Mouse (Mus musculus) lung, embryonic 14.5 days (tissue): ENCODE results near the gene Tnfaip8l2. TPM values are rescaled to one million over a fixed set of nuclear protein-coding genes. Genes with fewer than 3 reads are reported as not detected.
A peak's percentile ranks its signal among the peaks of the same experiment; 100 is the strongest.

ENCODE experiments used
- ATAC-seq: fragments of 200-750 bp; cut with Nextera tagmentation; 2 replicates; pipeline ENCODE4 v1.8.0; 2017; ENCODE audit warnings: mild to moderate bottlenecking, moderate TSS enrichment, moderate library complexity; ENCODE audit not compliant: insufficient read depth
- DNase-seq: peaks from one replicate; pipeline ENCODE4 v3.0.0-alpha.2; 2015
- H3K27ac ChIP-seq: fragments of 300-500 bp; sonication (generic); 2 replicates; pipeline ENCODE4 v1.5.1; 2014; ENCODE audit warnings: low read depth, mild to moderate bottlenecking, moderate library complexity
- H3K27me3 ChIP-seq: fragments of 300-500 bp; sonication (generic); 2 replicates; pipeline ENCODE4 v1.6.1; 2014; ENCODE audit warnings: low read length, control low read depth; ENCODE audit not compliant: insufficient read depth
- H3K36me3 ChIP-seq: fragments of 300-500 bp; sonication (generic); 2 replicates; pipeline ENCODE4 v1.6.1; 2014; ENCODE audit warnings: control low read depth; ENCODE audit not compliant: insufficient read depth
- H3K4me1 ChIP-seq: fragments of 300-500 bp; sonication (generic); 2 replicates; pipeline ENCODE4 v1.6.1; 2014; ENCODE audit warnings: antibody characterized with exemption, control low read depth; ENCODE audit not compliant: insufficient read depth
- H3K4me2 ChIP-seq: fragments of 300-500 bp; sonication (generic); 2 replicates; pipeline ENCODE4 v1.6.1; 2014; ENCODE audit warnings: mild to moderate bottlenecking
- H3K4me3 ChIP-seq: fragments of 300-500 bp; sonication (generic); 2 replicates; pipeline ENCODE4 v1.5.1; 2014; ENCODE audit warnings: low read depth, low read length
- H3K9ac ChIP-seq: fragments of 300-500 bp; sonication (generic); 2 replicates; pipeline ENCODE4 v1.6.1; 2014
- H3K9me3 ChIP-seq: fragments of 300-500 bp; sonication (generic); 2 replicates; pipeline ENCODE4 v1.6.1; 2016; ENCODE audit warnings: low read depth, low read length, control low read depth
- CTCF ChIP-seq: IDR thresholded peaks from 2 replicates; pipeline ENCODE4 v1.5.1; 2016; ENCODE audit warnings: antibody characterized with exemption, low read depth
- WGBS: fragments of 180-500 bp; shearing (Covaris S2); extraction: QIAGEN DNeasy Blood & Tissue Kit; methylation state at CpG from one replicate; pipeline ENCODE4 v1.1.7; 2014; 5-methylcytosine and 5-hydroxymethylcytosine counted together
- polyA plus RNA-seq: library from polyadenylated mRNA; unstranded; fragments of >200 nt; fragmentation: Nextera tagmentation; extraction: Ambion mirVana; gene quantifications from 2 replicates; pipeline ENCODE4 v1.2.1, GENCODE M21; 2014

Tnfaip8l2 gene
- polyA plus RNA-seq, 1 experiment from 2014 or later = 3.2 TPM

DNA sequence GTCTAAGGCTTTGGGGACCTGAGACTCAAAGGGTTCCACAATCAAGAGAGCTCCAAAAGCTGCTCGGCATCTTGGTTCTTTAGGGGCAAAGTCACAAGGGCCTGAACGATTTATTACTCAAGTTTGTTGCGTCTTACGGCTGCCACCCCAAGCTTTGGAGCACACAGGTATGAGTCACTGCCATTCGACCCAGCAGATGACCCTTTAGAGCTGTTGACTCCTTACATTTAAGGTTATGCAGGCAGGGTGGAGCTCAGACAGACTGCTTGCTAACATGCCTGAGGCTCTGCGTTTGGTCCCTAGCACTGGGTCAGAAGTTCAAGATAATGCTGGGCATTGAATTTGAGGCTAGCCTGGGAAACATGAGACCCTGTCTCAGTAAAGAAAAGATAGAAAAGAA lies 35.4 kb upstream of the Tnfaip8l2 start:
- 63% methylated on average over 6 of the region's 6 CpGs for WGBS
- ATAC-seq = no peak
- H3K36me3 ChIP-seq = peaks cover 4% of the 10 kb centered on the region; the same call in 1 of the 2 replicates

DNA sequence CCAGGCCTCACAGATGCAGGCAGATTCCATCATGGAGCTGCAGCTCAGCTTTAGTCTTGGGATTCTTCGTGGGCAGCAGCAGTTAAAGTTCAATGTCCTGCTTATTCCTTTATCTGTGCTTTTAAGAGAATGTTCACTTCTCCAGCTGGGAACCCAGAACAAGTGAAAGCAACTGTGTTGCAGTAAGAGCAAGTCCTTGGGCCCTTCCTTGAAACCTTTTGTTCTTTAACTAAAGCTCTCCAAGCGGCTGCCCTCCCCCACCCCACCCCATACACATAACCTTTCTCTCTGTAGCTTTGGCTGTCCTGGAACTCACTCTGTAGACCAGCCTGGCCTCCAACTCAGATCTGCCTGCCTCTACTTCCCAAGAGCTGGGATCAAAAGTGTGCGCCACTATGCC lies 34.3 kb upstream of the Tnfaip8l2 start:
- Histone ChIP-seq H3K4me3 (no peak overlapping the region), H3K4me2 (no peak overlapping the region), H3K27me3 (peaks cover 26% of the 10 kb centered on the region), H3K9ac (no peak overlapping the region), H3K36me3 (peaks cover 14% of the 10 kb centered on the region; the same call in 1 of the 2 replicates), H3K27ac (no peak overlapping the region), H3K4me1 (peaks cover 7% of the 10 kb centered on the region; the same call in 1 of the 2 replicates), H3K9me3 (no peaks in the 10 kb centered on the region)
- ATAC-seq = no peak
- 70% methylated on average over 3 of the region's 3 CpGs for WGBS
- DNase-seq = no peak
- no peak for TF ChIP-seq CTCF

More for the DNA sequence above, 35.4 kb upstream of the Tnfaip8l2 start:
- H3K4me1 ChIP-seq = peaks cover 7% of the 10 kb centered on the region; the same call in 1 of the 2 replicates
- no peak overlapping the region for H3K4me3 ChIP-seq
- H3K27me3 ChIP-seq = peaks cover 16% of the 10 kb centered on the region
- no peak for TF ChIP-seq CTCF
- H3K27ac ChIP-seq = no peak overlapping the region
- H3K9me3 ChIP-seq = no peaks in the 10 kb centered on the region
- no peak for DNase-seq
- no peak overlapping the region for H3K9ac ChIP-seq
- H3K4me2 ChIP-seq = no peak overlapping the region

DNA sequence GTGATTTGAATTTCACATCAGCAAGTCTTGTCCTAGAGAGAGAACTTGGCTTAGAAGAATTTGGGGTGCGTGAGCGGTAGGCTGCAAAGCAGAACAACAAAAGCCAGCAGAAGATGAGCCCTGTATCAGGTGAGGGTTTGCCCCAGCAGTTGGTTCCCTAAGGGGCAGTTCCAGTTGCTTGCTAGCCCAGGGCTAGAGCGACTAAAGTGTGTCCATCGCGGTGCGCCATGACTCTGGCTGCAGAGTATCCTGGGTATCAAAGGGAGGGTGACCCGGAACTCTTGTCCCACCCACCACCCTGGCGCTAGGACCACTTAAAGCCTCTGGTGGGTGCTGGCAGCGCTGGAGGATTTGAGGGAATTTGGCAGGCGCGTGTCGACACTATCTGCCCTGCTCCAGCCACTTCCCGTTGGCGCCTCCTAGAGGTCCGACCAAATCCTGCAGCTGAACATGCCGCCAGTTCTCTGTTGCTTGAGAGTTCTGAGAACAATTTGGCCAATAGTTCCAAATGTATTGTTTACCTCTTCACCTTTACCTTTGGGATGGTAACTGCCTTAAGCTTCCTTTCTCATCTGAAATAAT lies 31.9 kb upstream of the Tnfaip8l2 start:
- peak overlapping the region; percentile 65 for H3K4me2 ChIP-seq
- no peak overlapping the region for H3K27ac ChIP-seq
- no peak overlapping the region for H3K9ac ChIP-seq
- H3K36me3 ChIP-seq = peaks cover 32% of the 10 kb centered on the region; the same call in 1 of the 2 replicates
- peaks cover 7% of the 10 kb centered on the region; the same call in 1 of the 2 replicates for H3K4me1 ChIP-seq
- peaks cover 27% of the 10 kb centered on the region for H3K27me3 ChIP-seq
- DNase-seq (peak; percentile 94), ATAC-seq (peak; percentile 50)
- peak; percentile 94 for TF ChIP-seq CTCF
- 5% methylated on average over 16 of the region's 16 CpGs for WGBS
- H3K9me3 ChIP-seq = no peaks in the 10 kb centered on the region
- peak overlapping the region; percentile 35; the same call in 1 of the 2 replicates for H3K4me3 ChIP-seq

DNA sequence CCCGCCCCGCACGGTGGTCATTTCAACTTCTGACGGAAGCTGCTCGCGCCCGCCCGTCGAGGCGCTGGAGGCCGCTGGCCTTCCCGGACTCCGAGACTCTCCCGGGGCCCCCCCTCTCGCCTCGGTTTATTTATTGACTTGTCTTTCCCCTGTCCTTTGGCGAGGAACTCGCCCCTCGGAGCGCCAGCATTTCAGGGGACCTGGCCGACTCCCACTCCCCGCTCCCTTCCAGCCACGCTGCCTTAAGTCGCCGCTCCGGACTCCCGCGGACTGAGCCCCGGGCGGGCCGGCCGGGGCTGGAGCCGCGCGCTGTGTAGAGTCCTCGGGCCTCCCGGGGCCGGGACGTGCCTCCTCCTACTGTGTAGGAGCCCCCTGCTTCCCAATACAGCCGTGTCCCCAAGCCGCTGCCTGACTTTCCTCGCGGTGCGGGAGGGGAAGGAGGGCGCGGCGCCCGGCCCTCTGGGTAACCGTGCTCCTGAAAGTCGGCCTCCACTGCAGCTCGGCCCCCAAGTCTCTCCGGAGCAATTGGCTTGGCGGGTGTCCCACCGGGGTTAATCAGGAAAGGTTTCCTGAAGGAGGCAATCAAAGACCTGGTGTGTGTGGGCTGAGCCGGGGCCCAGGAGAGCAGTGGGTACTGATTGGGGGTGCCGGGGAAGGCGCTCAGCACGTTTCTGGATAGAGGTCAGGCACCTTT lies 31.2 kb upstream of the Tnfaip8l2 start:
- Histone ChIP-seq H3K4me1 (peaks cover 7% of the 10 kb centered on the region; the same call in 1 of the 2 replicates), H3K9ac (peak overlapping the region; percentile 40), H3K4me3 (peak overlapping the region; percentile 35), H3K36me3 (peaks cover 35% of the 10 kb centered on the region; the same call in 1 of the 2 replicates), H3K9me3 (no peaks in the 10 kb centered on the region), H3K27ac (no peak overlapping the region), H3K4me2 (peak overlapping the region; percentile 65), H3K27me3 (peaks cover 27% of the 10 kb centered on the region)
- peak; percentile 61 for DNase-seq
- WGBS = 6% methylated on average over 58 of the region's 58 CpGs
- peak; percentile 61; the same call in 1 of the 2 replicates for ATAC-seq
- TF ChIP-seq CTCF = no peak

DNA sequence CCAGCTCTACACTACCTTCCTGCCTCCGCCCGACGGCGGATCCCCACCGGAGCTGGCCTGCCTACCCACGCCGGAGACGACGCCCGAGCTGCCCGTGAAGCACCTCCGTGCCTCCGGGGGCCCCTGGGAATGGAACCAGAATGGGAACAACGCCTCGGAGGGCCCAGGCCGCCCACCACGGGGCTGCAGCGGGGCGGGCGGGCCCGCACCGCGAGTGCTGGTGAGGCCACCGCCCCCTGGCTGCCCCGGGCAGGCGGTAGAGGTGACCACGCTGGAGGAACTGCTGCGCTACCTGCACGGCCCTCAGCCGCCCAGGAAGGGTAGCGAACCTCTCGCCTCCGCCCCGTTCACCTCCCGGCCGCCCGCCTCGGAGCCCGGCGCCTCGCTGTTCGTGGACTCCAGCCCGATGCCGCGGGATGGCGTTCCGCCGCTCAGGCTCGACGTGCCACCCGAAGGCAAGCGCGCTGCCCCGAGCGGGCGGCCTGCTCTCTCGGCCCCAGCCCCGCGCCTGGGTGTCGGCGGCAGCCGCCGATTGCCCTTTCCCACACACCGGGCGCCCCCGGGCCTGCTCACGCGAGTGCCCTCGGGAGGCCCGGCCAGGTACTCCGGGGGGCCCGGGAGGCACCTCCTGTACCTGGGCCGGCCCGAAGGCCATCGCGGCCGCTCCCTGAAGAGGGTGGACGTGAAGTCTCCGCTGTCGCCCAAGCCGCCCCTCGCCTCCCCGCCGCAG lies 30.5 kb upstream of the Tnfaip8l2 start:
- H3K36me3 ChIP-seq = peaks cover 35% of the 10 kb centered on the region; the same call in 1 of the 2 replicates
- peak overlapping the region; percentile 65 for H3K4me2 ChIP-seq
- peak; percentile 9 for DNase-seq
- peaks cover 7% of the 10 kb centered on the region; the same call in 1 of the 2 replicates for H3K4me1 ChIP-seq
- no peak for ATAC-seq
- 23% methylated on average over 70 of the region's 84 CpGs for WGBS
- H3K4me3 ChIP-seq = peak overlapping the region; percentile 35
- H3K9ac ChIP-seq = peak overlapping the region; percentile 40; the same call in 1 of the 2 replicates
- H3K9me3 ChIP-seq = no peaks in the 10 kb centered on the region
- H3K27me3 ChIP-seq = peaks cover 27% of the 10 kb centered on the region
- TF ChIP-seq CTCF = no peak
- H3K27ac ChIP-seq = no peak overlapping the region

DNA sequence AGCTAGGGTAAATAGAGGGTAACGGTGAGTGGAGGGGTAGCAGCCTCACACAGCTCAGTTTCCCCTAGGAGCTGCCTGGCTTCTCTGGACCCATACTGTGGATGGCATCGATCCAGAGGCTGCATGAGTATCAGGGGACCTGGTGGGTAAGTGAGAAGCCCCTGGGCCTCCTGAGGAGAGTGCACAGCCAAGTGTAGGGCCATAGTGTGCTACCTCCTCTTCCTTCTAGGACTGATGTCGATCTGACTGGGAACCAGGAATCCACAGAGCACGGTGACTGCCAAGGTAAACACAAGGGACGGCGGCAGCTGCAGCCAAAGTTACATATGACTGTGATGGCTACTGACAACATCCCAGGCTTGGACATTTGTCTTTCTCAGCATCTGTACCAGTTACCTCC lies 28.9 kb upstream of the Tnfaip8l2 start:
- Histone ChIP-seq H3K27ac (no peak overlapping the region), H3K36me3 (peaks cover 40% of the 10 kb centered on the region; the same call in 1 of the 2 replicates), H3K4me2 (no peak overlapping the region), H3K9ac (no peak overlapping the region), H3K27me3 (peaks cover 27% of the 10 kb centered on the region), H3K9me3 (no peaks in the 10 kb centered on the region), H3K4me3 (no peak overlapping the region), H3K4me1 (peaks cover 7% of the 10 kb centered on the region; the same call in 1 of the 2 replicates)
- WGBS = 62% methylated on average over 6 of the region's 6 CpGs
- DNase-seq (no peak), ATAC-seq (no peak)
- no peak for TF ChIP-seq CTCF

DNA sequence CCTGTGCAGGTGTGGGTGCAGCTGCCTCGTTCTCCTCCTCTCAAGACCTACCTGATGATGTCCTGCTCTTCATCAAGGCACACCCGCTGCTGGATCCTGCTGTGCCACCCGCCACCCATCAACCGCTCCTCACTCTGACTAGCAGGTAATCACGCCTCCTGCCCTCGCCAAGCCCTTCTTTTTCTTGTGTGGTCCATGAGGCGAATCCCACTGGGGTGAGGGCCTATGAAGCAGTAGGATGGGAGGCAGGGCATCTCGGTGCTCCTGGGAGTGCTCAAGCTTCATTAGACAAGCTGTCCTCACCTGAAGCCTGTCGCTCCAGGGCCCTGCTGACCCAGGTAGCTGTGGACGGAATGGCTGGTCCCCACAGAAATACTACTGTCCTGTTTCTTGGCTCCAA lies 27.8 kb upstream of the Tnfaip8l2 start:
- H3K4me3 ChIP-seq = no peak overlapping the region
- H3K9me3 ChIP-seq = no peaks in the 10 kb centered on the region
- ATAC-seq (no peak), DNase-seq (no peak)
- H3K4me1 ChIP-seq = peaks cover 7% of the 10 kb centered on the region; the same call in 1 of the 2 replicates
- TF ChIP-seq CTCF = no peak
- H3K27me3 ChIP-seq = peaks cover 27% of the 10 kb centered on the region
- H3K27ac ChIP-seq = no peak overlapping the region
- H3K4me2 ChIP-seq = no peak overlapping the region
- peaks cover 43% of the 10 kb centered on the region; the same call in 1 of the 2 replicates for H3K36me3 ChIP-seq
- 87% methylated on average over 10 of the region's 10 CpGs for whole genome bisulfite sequencing
- H3K9ac ChIP-seq = no peak overlapping the region
